Mouse (Mus musculus) forebrain, embryonic 11.5 days (tissue): Measurements from ENCODE around the gene Smg6. TPM values are rescaled to one million over a fixed set of nuclear protein-coding genes. Genes with fewer than 3 reads are reported as not detected.

Source experiments
- ATAC-seq: fragments of 200-750 bp; cut with Nextera tagmentation; replicated peaks from 2 replicates; pipeline ENCODE4 v1.8.0; 2017; ENCODE audit warnings: moderate TSS enrichment; ENCODE audit not compliant: low FRiP score
- DNase-seq: peaks from one replicate; pipeline ENCODE4 v3.0.0-alpha.2; 2017; ENCODE audit warnings: low spot score
- H3K27ac ChIP-seq: fragments of 300-500 bp; sonication (generic); 2 replicates; pipeline ENCODE4 v1.5.1; 2014; ENCODE audit warnings: low read depth, low read length
- H3K27me3 ChIP-seq: fragments of 300-500 bp; sonication (generic); 2 replicates; pipeline ENCODE4 v1.6.1; 2014; ENCODE audit warnings: mild to moderate bottlenecking, low read length, mixed read lengths; ENCODE audit not compliant: control insufficient read depth, insufficient read depth
- H3K36me3 ChIP-seq: fragments of 300-500 bp; sonication (generic); 2 replicates; pipeline ENCODE4 v1.6.1; 2014; ENCODE audit warnings: mild to moderate bottlenecking, low read length, moderate library complexity, mixed read lengths; ENCODE audit not compliant: control insufficient read depth, insufficient read depth
- H3K4me1 ChIP-seq: fragments of 300-500 bp; sonication (generic); replicated peaks from 2 replicates; pipeline ENCODE4 v1.6.1; 2014; ENCODE audit warnings: low read length, mixed read lengths; ENCODE audit not compliant: control insufficient read depth, insufficient read depth
- H3K4me2 ChIP-seq: fragments of 300-500 bp; sonication (generic); 2 replicates; pipeline ENCODE4 v1.6.1; 2014; ENCODE audit warnings: low read depth, mild to moderate bottlenecking, low read length, moderate library complexity, mixed read lengths; ENCODE audit not compliant: severe bottlenecking
- H3K4me3 ChIP-seq: fragments of 300-500 bp; sonication (generic); 2 replicates; pipeline ENCODE4 v1.5.1; 2014; ENCODE audit warnings: low read depth, low read length
- H3K9ac ChIP-seq: fragments of 300-500 bp; sonication (generic); 2 replicates; pipeline ENCODE4 v1.6.1; 2014; ENCODE audit warnings: low read length
- H3K9me3 ChIP-seq: fragments of 300-500 bp; sonication (generic); 2 replicates; pipeline ENCODE4 v1.6.1; 2016; ENCODE audit warnings: low read length, mixed read lengths; ENCODE audit not compliant: control insufficient read depth
- WGBS: fragments of 180-500 bp; shearing (Covaris S2); extraction: QIAGEN DNeasy Blood & Tissue Kit; methylation state at CpG from one replicate; pipeline ENCODE4 v1.1.7; 2014; 5-methylcytosine and 5-hydroxymethylcytosine counted together
- polyA plus RNA-seq: library from polyadenylated mRNA; unstranded; fragments of >200 nt; fragmentation: Nextera tagmentation; extraction: Ambion mirVana; gene quantifications from 2 replicates; pipeline ENCODE4 v1.2.1, GENCODE M21; 2014

Gene Smg6
- polyA plus RNA-seq, 1 experiment from 2014 or later: 19.8 TPM

DNA sequence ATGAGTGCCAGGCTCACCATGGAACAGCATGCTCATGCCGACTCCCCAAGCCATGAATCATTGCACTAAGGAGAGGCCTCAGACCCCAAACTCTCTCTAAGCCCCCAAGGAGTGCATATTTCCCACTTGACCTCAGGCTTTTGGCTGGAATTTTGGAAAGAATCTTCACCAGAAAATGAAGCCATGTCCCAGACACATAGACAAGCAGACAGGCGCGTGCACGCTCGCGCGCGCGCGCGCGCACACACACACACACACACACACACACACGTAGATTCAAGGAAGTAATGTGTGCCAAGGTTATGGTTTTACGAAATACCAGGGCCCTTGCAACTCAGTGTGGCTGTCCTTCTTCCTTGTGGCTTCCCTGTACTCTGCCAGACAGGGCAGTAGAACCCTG, 232.8 kb downstream of the Smg6 start:
- peaks cover 3% of the 10 kb centered on the region; the same call in 1 of the 2 replicates for H3K36me3 ChIP-seq
- no peaks in the 10 kb centered on the region for H3K9me3 ChIP-seq
- no peak overlapping the region for H3K27ac ChIP-seq
- H3K4me1 ChIP-seq: no peaks in the 10 kb centered on the region
- no peak overlapping the region for H3K9ac ChIP-seq
- ATAC-seq: no peak
- WGBS: 96% methylated on average over 14 of the region's 14 CpGs
- H3K4me3 ChIP-seq: no peak overlapping the region
- DNase-seq: no peak
- H3K4me2 ChIP-seq: no peak overlapping the region
- H3K27me3 ChIP-seq: peaks cover 2% of the 10 kb centered on the region; the same call in 1 of the 2 replicates

DNA sequence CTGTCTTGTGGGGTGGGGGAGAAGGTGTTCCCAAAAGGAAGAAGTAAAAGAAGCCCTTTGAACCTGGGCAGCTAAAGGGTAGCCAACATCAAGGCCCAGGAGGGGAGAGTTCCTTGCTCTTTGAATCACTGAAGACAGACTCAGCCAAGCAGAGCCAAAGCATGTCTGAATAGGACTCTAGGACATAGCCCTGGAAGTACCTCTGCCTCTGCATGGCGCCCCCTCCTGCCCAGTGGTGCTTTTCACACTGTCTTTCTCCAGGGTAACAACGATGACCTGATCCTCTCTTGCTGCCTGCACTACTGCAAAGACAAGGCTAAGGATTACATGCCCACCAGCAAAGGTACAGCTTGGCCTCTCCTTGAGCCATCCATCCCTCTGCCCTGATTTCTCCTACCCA, 233.9 kb downstream of the Smg6 start:
- DNase-seq (no peak), ATAC-seq (no peak)
- H3K4me2 ChIP-seq: no peak overlapping the region
- no peaks in the 10 kb centered on the region for H3K4me1 ChIP-seq
- peaks cover 13% of the 10 kb centered on the region for H3K27me3 ChIP-seq
- H3K9me3 ChIP-seq: no peaks in the 10 kb centered on the region
- no peak overlapping the region for H3K9ac ChIP-seq
- WGBS: 64% methylated on average over 2 of the region's 2 CpGs
- H3K27ac ChIP-seq: no peak overlapping the region
- H3K4me3 ChIP-seq: no peak overlapping the region
- H3K36me3 ChIP-seq: peaks cover 3% of the 10 kb centered on the region; the same call in 1 of the 2 replicates

DNA sequence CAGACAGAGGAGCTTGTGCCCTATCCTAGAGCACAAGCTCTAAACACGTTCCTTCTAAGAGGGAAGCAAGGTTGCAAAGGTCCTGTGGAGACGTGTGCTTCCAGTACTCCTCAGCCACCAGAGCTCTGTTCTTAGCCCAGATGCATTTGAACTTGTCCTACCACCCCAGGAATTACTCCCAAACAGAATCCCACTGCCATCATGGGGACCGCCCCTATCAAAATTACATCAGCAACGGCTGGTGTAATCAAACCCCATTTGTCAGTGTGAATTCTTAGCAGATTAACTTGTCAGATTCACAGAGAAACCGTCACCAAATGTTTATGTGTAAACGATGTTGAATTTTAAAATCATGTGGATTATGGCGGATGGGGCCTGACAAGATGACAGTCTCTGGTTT, 235.3 kb downstream of the Smg6 start:
- ATAC-seq (no peak), DNase-seq (no peak)
- Histone ChIP-seq H3K9me3 (no peaks in the 10 kb centered on the region), H3K4me3 (no peak overlapping the region), H3K4me2 (no peak overlapping the region), H3K27ac (no peak overlapping the region), H3K27me3 (peaks cover 27% of the 10 kb centered on the region), H3K9ac (no peak overlapping the region), H3K36me3 (peaks cover 3% of the 10 kb centered on the region; the same call in 1 of the 2 replicates), H3K4me1 (no peaks in the 10 kb centered on the region)
- 93% methylated on average over 7 of the region's 7 CpGs for WGBS

DNA sequence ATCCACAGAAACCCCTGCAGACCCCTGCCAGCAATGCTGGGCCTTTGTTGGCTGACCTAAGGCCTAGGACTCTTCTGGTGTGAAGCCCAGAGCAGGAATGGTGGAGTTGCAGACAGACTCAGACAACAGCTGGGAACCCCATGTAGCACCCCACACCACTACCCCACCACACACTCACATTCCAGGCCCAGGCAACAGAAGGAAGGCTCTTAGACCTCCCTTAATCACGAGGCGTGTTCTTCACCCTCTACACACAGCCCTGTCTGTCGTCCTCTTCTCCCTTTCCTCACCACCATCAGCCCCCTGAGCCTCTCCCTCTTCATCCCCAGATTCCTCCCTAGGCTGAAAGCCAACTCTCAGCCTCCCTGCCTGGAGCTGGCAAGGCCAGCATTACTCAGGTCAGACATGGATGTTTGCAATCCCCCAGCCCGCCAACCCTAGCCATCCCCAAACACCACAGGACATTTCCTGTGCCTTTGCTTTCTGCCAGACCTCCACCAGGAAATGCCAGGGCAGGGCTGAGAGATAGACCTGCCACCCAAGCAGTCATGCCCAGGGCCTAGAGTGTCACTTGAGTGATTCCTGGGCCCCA, 235.9 kb downstream of the Smg6 start:
- Histone ChIP-seq H3K4me3 (no peak overlapping the region), H3K27ac (no peak overlapping the region), H3K9ac (no peak overlapping the region), H3K9me3 (no peaks in the 10 kb centered on the region), H3K27me3 (peaks cover 33% of the 10 kb centered on the region), H3K4me2 (no peak overlapping the region), H3K4me1 (peaks cover 4% of the 10 kb centered on the region; the same call in 1 of the 2 replicates), H3K36me3 (no peaks in the 10 kb centered on the region; the same call in 1 of the 2 replicates)
- WGBS: 84% methylated on average over 4 of the region's 4 CpGs
- ATAC-seq (no peak), DNase-seq (no peak)

DNA sequence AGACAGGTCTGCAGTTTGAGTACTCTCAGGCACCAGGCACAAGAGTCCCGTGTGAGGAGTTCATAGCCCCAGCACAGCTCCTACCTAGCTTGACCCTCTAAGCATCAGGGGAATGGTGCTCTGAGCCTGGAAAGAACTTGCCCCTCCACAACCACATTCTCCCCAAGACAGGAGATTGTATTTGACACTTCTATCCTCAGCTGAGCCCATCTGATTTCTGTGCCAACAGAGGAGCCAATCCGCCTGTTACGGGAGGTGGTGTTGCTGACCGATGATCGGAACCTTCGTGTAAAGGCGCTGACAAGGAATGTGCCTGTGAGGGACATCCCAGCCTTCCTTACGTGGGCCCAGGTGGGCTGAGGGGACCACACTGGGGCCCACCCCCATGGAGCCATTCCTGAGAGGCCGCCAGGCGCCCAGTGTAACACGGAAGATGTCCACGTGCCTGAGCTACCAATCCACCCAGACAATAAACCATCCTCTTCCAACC, 237.0 kb downstream of the Smg6 start:
- Histone ChIP-seq H3K4me1 (peaks cover 9% of the 10 kb centered on the region; the same call in 1 of the 2 replicates), H3K36me3 (no peaks in the 10 kb centered on the region), H3K27ac (no peak overlapping the region), H3K9me3 (no peaks in the 10 kb centered on the region), H3K27me3 (peaks cover 44% of the 10 kb centered on the region), H3K4me2 (no peak overlapping the region), H3K9ac (no peak overlapping the region), H3K4me3 (no peak overlapping the region)
- no peak for DNase-seq
- WGBS: 94% methylated on average over 12 of the region's 12 CpGs
- no peak for ATAC-seq

DNA sequence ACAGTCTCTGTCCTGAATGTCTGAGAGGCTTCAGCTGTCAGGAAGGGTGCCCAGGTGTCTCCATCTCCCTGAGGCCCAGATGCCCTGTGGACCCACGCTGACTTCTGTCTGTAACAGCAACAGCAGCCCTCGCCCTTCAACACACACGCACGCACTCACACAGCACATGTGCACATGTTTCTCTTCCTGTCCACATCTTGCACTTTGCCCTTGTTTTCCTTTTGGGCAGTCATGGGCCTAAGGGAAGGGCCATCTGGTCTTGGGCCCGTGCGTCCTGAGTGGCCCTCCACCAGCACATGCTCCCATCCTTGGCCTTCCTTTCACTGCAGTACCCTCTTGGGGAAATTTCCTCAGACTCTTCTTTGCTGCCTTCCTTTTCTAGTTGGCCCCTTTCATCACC, 237.8 kb downstream of the Smg6 start:
- Histone ChIP-seq H3K4me3 (no peak overlapping the region), H3K4me2 (no peak overlapping the region), H3K36me3 (no peaks in the 10 kb centered on the region), H3K9me3 (no peaks in the 10 kb centered on the region), H3K4me1 (peaks cover 12% of the 10 kb centered on the region), H3K27me3 (peaks cover 51% of the 10 kb centered on the region), H3K9ac (no peak overlapping the region), H3K27ac (no peak overlapping the region)
- 87% methylated on average over 6 of the region's 6 CpGs for WGBS
- no peak for DNase-seq
- ATAC-seq: no peak

DNA sequence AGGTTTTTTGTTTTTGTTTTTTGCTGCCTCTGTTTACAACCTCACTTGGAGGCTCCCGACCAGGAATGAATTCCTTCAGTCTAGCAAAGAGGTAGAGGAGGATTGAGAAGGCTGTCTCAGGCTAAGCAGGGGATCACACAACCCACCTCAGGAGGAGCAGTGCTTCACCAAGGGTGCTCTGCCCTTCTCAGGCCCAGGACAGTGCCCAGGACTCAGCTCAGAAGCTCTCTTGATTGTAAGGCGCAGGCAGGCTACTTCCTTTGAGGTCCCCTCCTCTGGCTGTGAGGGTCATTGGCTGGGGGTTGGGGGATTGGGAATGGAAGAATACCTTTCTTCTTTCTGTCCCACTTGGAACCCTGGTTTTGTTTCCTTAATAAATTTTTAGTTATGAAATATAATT, 238.4 kb downstream of the Smg6 start:
- H3K4me2 ChIP-seq: no peak overlapping the region
- ATAC-seq (no peak), DNase-seq (no peak)
- peaks cover 18% of the 10 kb centered on the region for H3K4me1 ChIP-seq
- no peaks in the 10 kb centered on the region for H3K9me3 ChIP-seq
- no peak overlapping the region for H3K9ac ChIP-seq
- H3K27ac ChIP-seq: no peak overlapping the region
- H3K36me3 ChIP-seq: no peaks in the 10 kb centered on the region
- H3K4me3 ChIP-seq: no peak overlapping the region
- WGBS: 86% methylated on average over 2 of the region's 2 CpGs
- H3K27me3 ChIP-seq: peaks cover 58% of the 10 kb centered on the region

DNA sequence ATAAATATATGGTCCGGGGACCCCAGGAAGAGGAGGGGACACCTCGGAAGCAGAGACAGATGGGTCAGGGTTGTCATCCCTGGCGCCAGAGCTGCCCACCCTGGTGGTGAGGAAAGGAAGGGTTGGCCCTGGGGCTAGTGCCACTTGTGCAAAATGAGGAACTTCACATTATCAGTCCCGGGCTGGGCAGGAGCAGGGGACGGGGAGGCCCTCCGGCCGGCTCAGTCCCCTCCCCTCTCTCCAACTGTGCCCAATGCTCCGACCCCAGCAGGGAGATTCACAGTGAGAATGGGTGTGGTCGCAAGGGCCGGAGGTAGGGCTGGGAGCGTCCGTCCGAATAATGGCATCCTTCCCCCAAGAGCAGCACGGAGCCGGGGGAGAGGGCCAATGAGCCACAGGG, 239.1 kb downstream of the Smg6 start:
- Histone ChIP-seq H3K4me3 (no peak overlapping the region), H3K9ac (no peak overlapping the region), H3K36me3 (no peaks in the 10 kb centered on the region), H3K4me2 (no peak overlapping the region), H3K27ac (no peak overlapping the region), H3K27me3 (peaks cover 65% of the 10 kb centered on the region), H3K4me1 (peaks cover 18% of the 10 kb centered on the region), H3K9me3 (no peaks in the 10 kb centered on the region)
- ATAC-seq (no peak), DNase-seq (no peak)
- 18% methylated on average over 15 of the region's 15 CpGs for WGBS
